In genomic region chr1:165751838-165752237, GRCm38 (mm10) we compare ENCODE assay signal across 29 mouse cellular contexts. TPM values are rescaled to one million over a fixed set of nuclear protein-coding genes. Genes with fewer than 3 reads are reported as not detected.
"Had no signal": no experiment of that assay in that cellular context is flagged by ENCODE, and none has a peak within 500 bp of the region (broad histone marks: within the 10 kb centered on the region; RNA-seq: fewer than 3 reads in every experiment).

No protein-coding gene starts in this region.

- H3K9ac ChIP-seq: forebrain, postnatal 0 days; heart, embryonic 13.5 days; heart, embryonic 15.5 days; hindbrain, embryonic 12.5 days; hindbrain, embryonic 14.5 days; intestine, embryonic 15.5 days; limb, embryonic 12.5 days had no signal

- H3K27me3 ChIP-seq: heart, embryonic 13.5 days; heart, embryonic 15.5 days; hindbrain, embryonic 12.5 days; intestine, embryonic 15.5 days; limb, embryonic 12.5 days had no signal

- H3K36me3 ChIP-seq: heart, embryonic 13.5 days; heart, embryonic 15.5 days; hindbrain, embryonic 10.5 days; hindbrain, embryonic 12.5 days; intestine, embryonic 15.5 days; limb, embryonic 10.5 days; limb, embryonic 12.5 days had no signal

- H3K9me3 ChIP-seq: heart, embryonic 13.5 days; heart, embryonic 15.5 days; hindbrain, embryonic 10.5 days; hindbrain, embryonic 12.5 days; intestine, embryonic 15.5 days; limb, embryonic 10.5 days; limb, embryonic 12.5 days had no signal

- ATAC-seq: forebrain, postnatal 0 days; hindbrain, embryonic 16.5 days; inflammation-experienced regulatory T-cells, adult 6 months; intestine, embryonic 15.5 days; intestine, postnatal 0 days had no signal

- H3K4me2 ChIP-seq: heart, embryonic 11.5 days; heart, embryonic 13.5 days; heart, embryonic 15.5 days; hindbrain, embryonic 12.5 days; hindbrain, embryonic 14.5 days; intestine, embryonic 15.5 days; limb, embryonic 12.5 days; liver, embryonic 11.5 days had no signal

- DNase-seq: forebrain, postnatal 0 days; gastrocnemius, postnatal 10 days; gastrocnemius, postnatal 25 days; heart, adult 2 months; heart, postnatal 14 days; heart, postnatal 4 days; kidney, adult 18-20 months; kidney, adult 8-10 months; kidney, postnatal 10 days; kidney, postnatal 25 days; kidney, postnatal 4 days; liver had no signal

- H3K4me1 ChIP-seq: intestine, embryonic 15.5 days; limb, embryonic 12.5 days had no signal

- H3K4me3 ChIP-seq: heart, adult 2 months; heart, embryonic 13.5 days; heart, embryonic 15.5 days; hindbrain, embryonic 10.5 days; hindbrain, embryonic 12.5 days; intestine, embryonic 15.5 days; layer of hippocampus, adult 2 months; left cerebral cortex, adult 2 months; limb, embryonic 10.5 days; limb, embryonic 12.5 days had no signal

- H3K27ac ChIP-seq: heart, adult 2 months; heart, embryonic 13.5 days; heart, embryonic 15.5 days; hindbrain, embryonic 10.5 days; hindbrain, embryonic 12.5 days; hindbrain, embryonic 14.5 days; intestine, embryonic 15.5 days; layer of hippocampus, adult 2 months; left cerebral cortex, adult 2 months; limb, embryonic 10.5 days; limb, embryonic 12.5 days had no signal

RNA-seq across cellular contexts. Expression of gene Cd247, which starts 36.6 kb away (rescaled TPM):
- total RNA-seq: layer of hippocampus, adult 2 months; layer of hippocampus, postnatal 25 days; left cerebral cortex, adult 2 months; left cerebral cortex, postnatal 14 days had no signal
